Mouse (Mus musculus): ENCODE results near the gene Arglu1.

Arglu1 gene

GRCm38 (mm10) chr8:8690146-8691092 is at the start of gene Arglu1:
TSS of gene Arglu1 (minus strand) at chr8:8690521.
- DNase-seq (ENCODE audit: low spot score), result peak; percentile 95

- no peak for DNase-seq (ENCODE audit: low spot score)
These were observed 47.0 kb upstream of the Arglu1 start for GRCm38 (mm10) chr8:8737271-8737670.

- DNase-seq (ENCODE audit: low spot score), result no peak
These were observed 46.5 kb upstream of the Arglu1 start for GRCm38 (mm10) chr8:8736826-8737225.

- no peak for DNase-seq (ENCODE audit: low spot score)
These were observed 43.5 kb upstream of the Arglu1 start for GRCm38 (mm10) chr8:8733804-8734203.

GRCm38 (mm10) chr8:8728643-8729042 is 38.3 kb upstream of the Arglu1 start:
- DNase-seq (ENCODE audit: low spot score), result no peak

- DNase-seq (ENCODE audit: low spot score), result no peak
These were observed 36.2 kb upstream of the Arglu1 start for GRCm38 (mm10) chr8:8726547-8726946.

GRCm38 (mm10) chr8:8704813-8705212 is 14.5 kb upstream of the Arglu1 start:
- DNase-seq (ENCODE audit: low spot score), result no peak

GRCm38 (mm10) chr8:8703668-8704067 is 13.3 kb upstream of the Arglu1 start:
- DNase-seq (ENCODE audit: low spot score), result no peak

GRCm38 (mm10) chr8:8700821-8701220 is 10.5 kb upstream of the Arglu1 start:
- DNase-seq (ENCODE audit: low spot score), result no peak

GRCm38 (mm10) chr8:8700229-8700628 is 9.9 kb upstream of the Arglu1 start:
- no peak for DNase-seq (ENCODE audit: low spot score)

GRCm38 (mm10) chr8:8689454-8690145 is 721 bp downstream of the Arglu1 start:
- DNase-seq (ENCODE audit: low spot score), result peak; percentile 26

GRCm38 (mm10) chr8:8688823-8689453 is 1.4 kb downstream of the Arglu1 start:
- DNase-seq (ENCODE audit: low spot score), result no peak

GRCm38 (mm10) chr8:8685517-8685916 is 4.8 kb downstream of the Arglu1 start:
- no peak for DNase-seq (ENCODE audit: low spot score)

- DNase-seq (ENCODE audit: low spot score), result no peak
These were observed 7.6 kb downstream of the Arglu1 start for GRCm38 (mm10) chr8:8682697-8683096.

- no peak for DNase-seq (ENCODE audit: low spot score)
These were observed 12.1 kb downstream of the Arglu1 start for GRCm38 (mm10) chr8:8678236-8678635.

GRCm38 (mm10) chr8:8674864-8675263 is 15.5 kb downstream of the Arglu1 start:
- no peak for DNase-seq (ENCODE audit: low spot score)

- DNase-seq (ENCODE audit: low spot score), result peak; percentile 85
These were observed 28.6 kb downstream of the Arglu1 start for GRCm38 (mm10) chr8:8661759-8662138.

- peak; percentile 98 for DNase-seq (ENCODE audit: low spot score)
These were observed 29.1 kb downstream of the Arglu1 start, which contains the start of gene Efnb2 for GRCm38 (mm10) chr8:8661103-8661758. TSS of gene Efnb2 (minus strand) at chr8:8661242.

- DNase-seq (ENCODE audit: low spot score), result no peak
These were observed 29.8 kb downstream of the Arglu1 start for GRCm38 (mm10) chr8:8660307-8661098.

- no peak for DNase-seq (ENCODE audit: low spot score)
These were observed 30.6 kb downstream of the Arglu1 start for GRCm38 (mm10) chr8:8659503-8660306.

Data from ovary, postnatal 10 days (tissue).